Mouse (Mus musculus) left cerebral cortex, adult 9 months (tissue): ENCODE results near the gene Sec11a.
A peak's percentile ranks its signal among the peaks of the same experiment; 100 is the strongest.
"Not testable (repeated sequence)": the region's sequence is repeated elsewhere in the genome, so short reads cannot be mapped to it uniquely, and the experiment has no call there.

Source experiments
- DNase-seq, 2 experiments: peaks; one replicate each; pipeline ENCODE4 v3.0.0; 2022; ENCODE audit warnings: low spot score in 2 of 2

Gene Sec11a

GRCm38 (mm10) chr7:80959003-80959402, 11.4 kb upstream of the Sec11a start:
- DNase-seq = no peak

- no peak for DNase-seq
These were observed 9.3 kb upstream of the Sec11a start for GRCm38 (mm10) chr7:80956891-80957290.

- no peak for DNase-seq
These were observed 6.7 kb upstream of the Sec11a start for GRCm38 (mm10) chr7:80954251-80954650.

GRCm38 (mm10) chr7:80952140-80952539, 4.6 kb upstream of the Sec11a start:
- DNase-seq = no peak

GRCm38 (mm10) chr7:80951461-80951860, 3.9 kb upstream of the Sec11a start:
- no peak for DNase-seq

GRCm38 (mm10) chr7:80939808-80940207, 7.8 kb downstream of the Sec11a start:
- DNase-seq = no peak

GRCm38 (mm10) chr7:80937304-80937666, 10.3 kb downstream of the Sec11a start:
- not testable (repeated sequence) for DNase-seq

DNA sequence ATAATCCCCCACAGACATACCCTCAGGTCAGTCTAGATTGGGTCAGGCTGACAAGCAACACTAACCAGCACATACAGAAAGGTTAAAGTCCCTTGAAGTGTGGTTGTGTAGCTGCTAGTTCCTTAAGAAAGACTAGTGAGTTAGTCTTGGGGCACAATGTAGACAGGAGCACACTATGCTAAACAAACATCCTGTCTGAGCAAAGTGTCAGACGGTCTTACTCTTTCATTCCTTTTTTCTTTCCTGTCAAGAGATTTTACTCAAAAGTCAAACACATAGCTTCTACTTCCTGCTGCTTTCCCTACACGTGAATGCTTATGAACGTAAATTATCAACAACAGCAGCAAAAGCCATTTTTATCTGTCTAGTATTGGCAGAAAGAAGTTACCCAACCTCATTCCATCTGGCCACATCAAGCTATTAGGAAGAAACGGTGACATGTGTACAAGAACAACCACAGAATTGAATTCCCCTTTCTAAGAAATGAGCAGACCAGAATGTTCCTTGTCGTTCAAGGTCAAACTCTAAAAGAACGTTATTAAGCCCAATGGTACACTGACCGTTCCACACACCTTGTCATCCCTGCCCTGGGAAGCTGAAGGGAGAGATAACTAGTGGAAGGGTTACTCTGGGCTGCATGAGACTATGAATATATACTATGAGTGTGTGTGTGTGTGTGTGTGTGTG, 10.8 kb downstream of the Sec11a start:
- DNase-seq = not testable (repeated sequence)

DNA sequence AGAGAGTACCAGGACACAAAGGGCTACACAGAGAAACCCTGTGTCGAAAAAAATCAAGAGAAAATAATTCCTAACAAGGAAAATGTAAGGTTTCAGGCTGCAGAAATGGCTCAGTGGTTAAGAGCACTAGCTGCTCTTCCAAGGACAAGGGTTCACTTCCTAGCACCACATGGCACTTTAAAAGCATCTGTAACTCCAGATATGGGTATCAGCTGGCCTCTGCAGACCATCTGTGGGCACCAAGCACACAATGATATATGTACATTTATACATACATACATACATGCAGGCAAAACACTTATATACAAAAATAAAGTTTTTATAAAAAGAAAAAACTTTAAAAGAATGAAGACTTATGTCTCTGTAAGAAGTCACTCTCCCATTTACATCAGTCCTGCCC, 11.7 kb downstream of the Sec11a start:
- DNase-seq = no peak

GRCm38 (mm10) chr7:80932777-80933176, 14.8 kb downstream of the Sec11a start:
- no peak for DNase-seq

- peak in 1 of 2 experiments; percentile 10 for DNase-seq
These were observed 15.9 kb downstream of the Sec11a start for GRCm38 (mm10) chr7:80931618-80932207.

- no peak for DNase-seq
These were observed 24.4 kb downstream of the Sec11a start for GRCm38 (mm10) chr7:80923165-80923564.

DNA sequence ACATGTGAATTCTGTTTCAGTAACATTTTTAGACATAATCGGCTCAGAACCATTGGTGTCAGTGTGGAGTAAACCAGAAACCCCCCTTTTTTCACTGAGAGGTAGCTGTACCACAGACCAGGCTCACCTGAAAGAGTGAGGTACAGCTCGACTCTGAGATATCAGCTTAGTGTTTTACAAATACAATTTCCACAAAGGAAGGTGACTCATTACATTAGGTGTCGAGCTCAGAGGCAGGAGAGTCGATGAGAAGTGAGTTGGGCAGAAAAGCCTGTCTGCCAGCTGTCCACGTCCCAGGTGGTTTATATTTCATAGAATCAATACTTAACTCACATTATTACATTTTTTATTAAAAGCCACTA, 28.0 kb downstream of the Sec11a start:
- no peak for DNase-seq

DNA sequence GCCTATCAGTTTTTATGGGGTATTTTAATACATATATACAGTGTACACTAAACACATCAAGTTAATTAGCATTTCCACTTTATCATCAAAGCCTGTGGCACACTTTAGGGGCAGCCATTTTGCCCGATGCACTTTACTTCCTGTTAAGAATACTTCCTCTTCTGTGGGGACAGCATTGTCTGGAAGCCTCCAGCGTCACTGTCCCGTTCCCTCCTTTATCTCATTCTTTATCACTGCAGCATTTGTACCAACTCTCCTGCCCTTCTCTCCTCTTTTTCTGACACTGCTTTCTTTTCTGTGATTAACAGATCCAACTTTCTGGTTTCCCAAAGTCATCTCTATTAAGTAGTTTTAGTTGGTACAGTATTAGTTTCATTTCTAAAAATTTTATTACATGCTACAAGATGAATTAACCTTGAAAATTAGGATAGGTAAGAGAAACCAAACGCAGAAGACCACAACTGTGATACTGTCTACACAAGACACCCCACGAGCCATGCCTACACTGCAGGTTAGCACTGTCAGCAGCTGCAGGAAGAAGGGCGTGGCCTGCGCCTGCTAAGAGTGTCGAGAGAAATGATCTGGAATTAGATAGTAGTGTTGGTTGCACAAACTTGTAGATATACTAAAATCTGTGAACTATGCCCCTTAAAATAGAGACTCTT, 28.5 kb downstream of the Sec11a start:
- DNase-seq = no peak

- no peak for DNase-seq
These were observed 29.6 kb downstream of the Sec11a start for GRCm38 (mm10) chr7:80917916-80918465.

DNA sequence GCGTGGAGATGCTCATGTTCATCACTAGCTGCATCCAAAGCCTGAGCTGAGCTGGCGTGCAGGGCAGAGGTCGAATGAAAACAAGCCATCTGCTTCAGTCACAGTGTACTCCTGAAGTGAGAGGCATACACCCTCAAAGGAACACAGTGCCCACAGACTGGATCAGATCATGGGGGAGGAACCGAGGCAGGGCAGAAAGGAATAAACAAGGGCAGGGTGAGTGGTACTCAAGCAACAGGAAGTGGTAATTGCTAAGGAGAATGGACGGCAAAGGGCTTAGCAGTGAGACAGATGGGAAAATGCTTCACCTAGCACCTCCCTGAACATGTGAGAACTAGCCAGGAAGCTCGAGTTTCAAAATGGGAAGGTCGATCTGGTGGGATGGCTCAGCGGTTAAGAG, 35.1 kb downstream of the Sec11a start:
- no peak for DNase-seq

- DNase-seq = no peak
These were observed 36.5 kb downstream of the Sec11a start for GRCm38 (mm10) chr7:80911053-80911452.

- peak in 1 of 2 experiments; percentile 59 for DNase-seq
These were observed 42.6 kb downstream of the Sec11a start, which contains the start of gene Nmb for GRCm38 (mm10) chr7:80904921-80905515. TSS of gene Nmb (minus strand) at chr7:80905076.

- DNase-seq = no peak
These were observed 43.8 kb downstream of the Sec11a start for GRCm38 (mm10) chr7:80903625-80904422.

DNA sequence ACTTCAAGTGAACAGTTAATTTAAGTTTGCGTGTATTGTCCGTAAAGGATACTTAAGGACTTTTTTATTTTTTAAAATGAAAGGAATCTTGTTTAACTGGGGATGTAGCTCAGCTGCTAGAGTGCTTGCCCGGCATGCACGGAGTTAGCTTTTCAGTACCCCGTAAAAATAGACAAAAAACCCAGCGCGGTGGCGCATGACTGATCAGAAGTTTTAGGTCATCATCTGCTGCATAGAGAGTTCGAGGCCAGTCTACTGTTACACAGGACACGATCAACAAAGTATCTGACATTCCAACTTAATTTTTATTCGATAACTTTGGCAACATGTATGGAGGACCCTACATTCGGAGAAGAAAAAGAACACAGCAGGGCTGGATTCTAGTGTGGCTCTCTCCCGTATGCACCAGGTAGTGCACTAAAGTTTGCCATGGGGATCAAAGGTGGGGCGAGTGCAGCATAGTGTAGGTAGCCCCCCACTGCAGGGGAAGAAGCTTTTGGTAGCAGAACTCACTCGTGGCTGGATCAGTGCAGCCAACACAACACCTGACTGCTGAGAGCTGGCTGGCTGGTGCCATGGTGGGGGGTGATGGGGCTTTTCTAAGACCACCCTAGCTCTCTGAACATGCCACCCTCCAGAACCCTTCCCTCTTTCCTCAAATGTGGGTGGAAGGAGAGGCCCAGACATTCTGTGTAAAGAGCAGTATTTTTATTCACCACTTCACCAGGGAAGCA, 45.9 kb downstream of the Sec11a start:
- DNase-seq = no peak

DNA sequence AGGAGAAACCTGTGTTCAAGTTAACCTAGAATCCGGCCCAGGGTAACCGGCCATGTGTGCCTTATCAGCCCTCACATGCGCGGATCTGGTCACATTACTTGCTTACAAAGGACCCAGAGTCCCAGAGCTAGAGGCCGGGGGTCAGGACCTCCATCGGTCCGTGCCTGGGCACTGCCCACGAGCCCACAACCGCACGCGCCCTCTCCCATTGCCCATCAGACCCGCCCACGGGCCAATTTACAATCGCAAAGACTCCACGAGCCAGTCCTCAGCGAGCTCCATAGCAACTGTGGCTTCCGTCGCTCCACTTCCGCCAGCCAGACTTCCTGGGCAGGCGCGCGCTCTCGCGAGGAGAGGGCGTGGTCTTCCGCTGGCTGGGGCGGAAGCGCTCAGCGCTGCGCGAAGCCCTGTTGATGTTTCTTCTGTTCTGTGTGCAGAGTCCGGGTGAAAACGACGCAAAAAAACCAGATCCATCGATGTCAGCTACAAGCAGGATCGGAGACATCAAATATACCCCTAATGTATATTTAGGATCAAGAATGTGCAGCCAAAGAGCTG, 46.6 kb downstream of the Sec11a start, which contains the start of gene Wdr73:
TSS of gene Wdr73 (minus strand) at position 326 of the 558 bp plus-strand sequence.
- peak; percentile 79 to 86 for DNase-seq
